17 mouse cellular contexts compared by ENCODE assay signal in the genomic region with DNA sequence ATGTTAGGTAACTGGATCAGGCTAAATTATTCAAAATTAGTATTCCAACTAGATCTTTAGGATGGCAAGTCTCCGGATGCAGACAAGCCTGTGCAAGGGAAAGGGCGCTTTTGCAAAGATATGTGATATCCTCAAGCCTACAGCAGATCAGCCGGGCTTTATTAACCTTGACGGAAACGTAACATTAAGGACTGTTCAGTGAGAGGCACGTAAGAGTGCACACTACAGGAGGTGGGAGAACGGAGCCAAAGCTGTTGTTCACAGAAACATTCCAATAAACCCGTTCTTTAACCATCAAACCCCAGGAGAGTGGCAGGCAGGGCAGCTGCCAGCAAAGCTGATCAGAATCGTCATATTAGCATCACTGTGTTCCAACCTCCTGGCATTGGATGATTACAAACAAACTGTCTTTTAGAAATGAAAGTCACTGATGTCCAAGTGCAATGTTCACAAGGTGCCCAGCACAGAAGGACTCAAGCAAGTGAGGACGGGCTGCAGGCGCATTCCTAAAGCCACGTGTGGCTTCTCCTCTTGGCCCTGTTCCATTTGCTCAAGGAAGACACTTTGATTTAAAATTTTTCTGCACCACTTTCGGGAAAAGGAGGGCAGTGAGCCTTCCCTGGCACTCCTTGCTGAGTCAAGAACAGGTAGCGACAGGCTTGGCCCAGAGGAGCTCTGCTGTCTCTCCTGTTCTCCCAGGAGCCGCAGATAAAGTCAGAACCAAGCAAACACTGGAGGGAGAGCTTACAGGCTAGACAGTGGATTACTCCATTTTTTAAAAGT. TPM values are rescaled to one million over a fixed set of nuclear protein-coding genes. Genes with fewer than 3 reads are reported as not detected.
DNase-seq lines count a peak whose midpoint lies in the region; ATAC-seq and TF ChIP-seq lines count a peak whose summit lies in the region.
"Had no signal": no experiment of that assay in that cellular context is flagged by ENCODE, and none has a peak within 500 bp of the region (broad histone marks: within the 10 kb centered on the region; RNA-seq: fewer than 3 reads in every experiment).

No protein-coding gene starts in this region.

- H3K4me3 ChIP-seq in midbrain, postnatal 0 days (ENCODE audit: low read depth, low read length), result no peak overlapping the region
- H3K4me3 ChIP-seq in midbrain, embryonic 10.5 days, result no peak overlapping the region
- no peak overlapping the region for H3K4me3 ChIP-seq in embryonic facial prominence, embryonic 14.5 days (ENCODE audit: low read depth, low read length)
- no peak overlapping the region for H3K4me3 ChIP-seq in heart, embryonic 12.5 days

- no peak overlapping the region for H3K27ac ChIP-seq in midbrain, postnatal 0 days (ENCODE audit: low read depth, low read length)
- H3K27ac ChIP-seq in midbrain, embryonic 10.5 days (replicated peaks), result no peak overlapping the region
- peak overlapping the region; percentile 30 for H3K27ac ChIP-seq in embryonic facial prominence, embryonic 14.5 days (replicated peaks; ENCODE audit: low read depth, low read length)
- H3K27ac ChIP-seq in heart, embryonic 12.5 days (ENCODE audit: poor library complexity, severe bottlenecking), result no peak overlapping the region
- H3K27ac ChIP-seq: macrophage had no signal

- H3K4me1 ChIP-seq in midbrain, postnatal 0 days (ENCODE audit: insufficient read depth, low read length), result no peaks in the 10 kb centered on the region
- no peaks in the 10 kb centered on the region for H3K4me1 ChIP-seq in midbrain, embryonic 10.5 days
- H3K4me1 ChIP-seq in embryonic facial prominence, embryonic 14.5 days (ENCODE audit: control insufficient read depth, insufficient read depth, low read length), result peaks cover 12% of the 10 kb centered on the region; the same call in 1 of the 2 replicates
- H3K4me1 ChIP-seq in heart, embryonic 12.5 days (replicated peaks), result peaks cover 9% of the 10 kb centered on the region; the same call in 1 of the 2 replicates

- no peaks in the 10 kb centered on the region for H3K9me3 ChIP-seq in midbrain, postnatal 0 days (ENCODE audit: low read length)
- H3K9me3 ChIP-seq in midbrain, embryonic 10.5 days (replicated peaks), result no peaks in the 10 kb centered on the region
- no peaks in the 10 kb centered on the region for H3K9me3 ChIP-seq in embryonic facial prominence, embryonic 14.5 days (ENCODE audit: control insufficient read depth, low read length)
- H3K9me3 ChIP-seq in heart, embryonic 12.5 days (replicated peaks), result no peaks in the 10 kb centered on the region

- WGBS in midbrain, postnatal 0 days, result 62% methylated on average over 15 of the region's 15 CpGs
- WGBS in midbrain, embryonic 10.5 days, result 91% methylated on average over 15 of the region's 15 CpGs
- 42% methylated on average over 15 of the region's 15 CpGs for WGBS in embryonic facial prominence, embryonic 14.5 days
- 76% methylated on average over 15 of the region's 15 CpGs for WGBS in heart, embryonic 12.5 days

- peaks cover 12% of the 10 kb centered on the region; the same call in 1 of the 2 replicates for H3K36me3 ChIP-seq in midbrain, postnatal 0 days (ENCODE audit: insufficient read depth, low read length)
- H3K36me3 ChIP-seq in midbrain, embryonic 10.5 days, result peaks cover 30% of the 10 kb centered on the region
- H3K36me3 ChIP-seq in embryonic facial prominence, embryonic 14.5 days (ENCODE audit: control insufficient read depth, insufficient read depth, low read length), result peaks cover 60% of the 10 kb centered on the region
- peaks cover 60% of the 10 kb centered on the region for H3K36me3 ChIP-seq in heart, embryonic 12.5 days

- ATAC-seq in midbrain, postnatal 0 days (ENCODE audit: low FRiP score), result no peak
- peak; percentile 78 for ATAC-seq in embryonic facial prominence, embryonic 14.5 days (ENCODE audit: low read depth)
- ATAC-seq in heart, embryonic 12.5 days (ENCODE audit: insufficient number of reproducible peaks, low FRiP score), result no peak
- ATAC-seq: activated CD4-positive, CD25-positive, alpha-beta regulatory T cell, adult 4 months; forebrain, embryonic 16.5 days had no signal

- H3K27me3 ChIP-seq in midbrain, postnatal 0 days (ENCODE audit: insufficient read depth, low read length), result no peaks in the 10 kb centered on the region
- no peaks in the 10 kb centered on the region for H3K27me3 ChIP-seq in midbrain, embryonic 10.5 days (ENCODE audit: low read depth, poor library complexity, severe bottlenecking)
- no peaks in the 10 kb centered on the region for H3K27me3 ChIP-seq in embryonic facial prominence, embryonic 14.5 days (replicated peaks; ENCODE audit: control insufficient read depth, insufficient read depth, low read length)
- no peaks in the 10 kb centered on the region for H3K27me3 ChIP-seq in heart, embryonic 12.5 days (replicated peaks)

- peak; percentile 12 to 13 for DNase-seq in kidney, adult 8-10 months
- no peak for DNase-seq in kidney, adult 9 months
- no peak for DNase-seq in midbrain, postnatal 0 days (ENCODE audit: low spot score)
- DNase-seq in midbrain, embryonic 10.5 days (ENCODE audit: low spot score), result no peak
- peak; percentile 70 for DNase-seq in embryonic facial prominence, embryonic 14.5 days (ENCODE audit: low spot score)
- no peak for DNase-seq in gastrocnemius, postnatal 4 days (ENCODE audit: low spot score in 2 of 2)
- DNase-seq: adrenal gland, postnatal 25 days; heart, postnatal 14 days; liver; lung, adult 18-20 months; midbrain, embryonic 14.5 days; right cerebral cortex, postnatal 25 days; thymus, adult 18-20 months had no signal

- no peak for TF ChIP-seq CTCF in midbrain, postnatal 0 days (IDR thresholded peaks at IDR 0.05)

- H3K9ac ChIP-seq in midbrain, postnatal 0 days (replicated peaks; ENCODE audit: low read length, poor library complexity, severe bottlenecking), result peak overlapping the region; percentile 2; the same call in 1 of the 2 replicates
- H3K9ac ChIP-seq in embryonic facial prominence, embryonic 14.5 days (ENCODE audit: low read depth, low read length), result no peak overlapping the region
- H3K9ac ChIP-seq in heart, embryonic 12.5 days, result no peak overlapping the region

- no peak overlapping the region for H3K4me2 ChIP-seq in midbrain, postnatal 0 days (ENCODE audit: low read depth, low read length, poor library complexity, severe bottlenecking)
- H3K4me2 ChIP-seq in embryonic facial prominence, embryonic 14.5 days (ENCODE audit: low read depth, low read length), result peak overlapping the region; percentile 23; the same call in 1 of the 2 replicates
- H3K4me2 ChIP-seq in heart, embryonic 12.5 days, result no peak overlapping the region

RNA-seq across cellular contexts. Expression of a gene that starts 40.4 kb away (rescaled TPM):
- total RNA-seq in midbrain, postnatal 0 days (2014; rRNA removed), result 26.2 and 27.0 TPM in 2 replicates
- polyA plus RNA-seq in midbrain, postnatal 0 days (2015; fragmentation: Nextera tagmentation; extraction: Ambion mirVana), result 4.1 and 4.2 TPM in 2 replicates
- 9.0 and 10.6 TPM in 2 replicates for polyA plus RNA-seq in midbrain, embryonic 10.5 days (2016; fragmentation: Nextera tagmentation; extraction: Ambion mirVana)
- polyA plus RNA-seq in embryonic facial prominence, embryonic 14.5 days (2014; fragmentation: Nextera tagmentation; extraction: Ambion mirVana), result 25.4 and 26.0 TPM in 2 replicates
- 14.3 and 16.6 TPM in 2 replicates for polyA plus RNA-seq in heart, embryonic 12.5 days (2016; fragmentation: Nextera tagmentation; extraction: Ambion mirVana)
- total RNA-seq in gastrocnemius, postnatal 4 days (2021), result 10 to 100 TPM; 36.1 to 37.0 TPM

Comparison
In these comparisons a context has a peak if more than half of its experiments do, and no peak if none do; other contexts are left out.
1. DNase-seq: peak in kidney, adult 8-10 months (2 of 2) and embryonic facial prominence, embryonic 14.5 days (single experiment); none in kidney, adult 9 months (single experiment), midbrain, postnatal 0 days (single experiment), midbrain, embryonic 10.5 days (single experiment) and gastrocnemius, postnatal 4 days (0 of 2).